Mouse (Mus musculus): ENCODE results near the gene Pam16. TPM values are rescaled to one million over a fixed set of nuclear protein-coding genes. Genes with fewer than 3 reads are reported as not detected.

The Pam16 gene
- polyA plus RNA-seq (2021; fragmentation: Nextera tagmentation): 281 and 319 TPM in 2 replicates
- long read RNA-seq, experiment 1, transcript Pam16-201 (5 exons, 596 nt): major isoform, 29 of 34 reads
- long read RNA-seq, experiment 1, partial matches to known transcripts: 1 of 34 reads
- long read RNA-seq, experiment 1, other reads (novel, unspliced or antisense): 3 of 34 reads
- long read RNA-seq, experiment 2, transcript Pam16-201 (5 exons, 596 nt): major isoform, 146 of 154 reads
- long read RNA-seq, experiment 2, partial matches to known transcripts: 0 of 154 reads
- long read RNA-seq, experiment 2, other reads (novel, unspliced or antisense): 8 of 154 reads

DNA sequence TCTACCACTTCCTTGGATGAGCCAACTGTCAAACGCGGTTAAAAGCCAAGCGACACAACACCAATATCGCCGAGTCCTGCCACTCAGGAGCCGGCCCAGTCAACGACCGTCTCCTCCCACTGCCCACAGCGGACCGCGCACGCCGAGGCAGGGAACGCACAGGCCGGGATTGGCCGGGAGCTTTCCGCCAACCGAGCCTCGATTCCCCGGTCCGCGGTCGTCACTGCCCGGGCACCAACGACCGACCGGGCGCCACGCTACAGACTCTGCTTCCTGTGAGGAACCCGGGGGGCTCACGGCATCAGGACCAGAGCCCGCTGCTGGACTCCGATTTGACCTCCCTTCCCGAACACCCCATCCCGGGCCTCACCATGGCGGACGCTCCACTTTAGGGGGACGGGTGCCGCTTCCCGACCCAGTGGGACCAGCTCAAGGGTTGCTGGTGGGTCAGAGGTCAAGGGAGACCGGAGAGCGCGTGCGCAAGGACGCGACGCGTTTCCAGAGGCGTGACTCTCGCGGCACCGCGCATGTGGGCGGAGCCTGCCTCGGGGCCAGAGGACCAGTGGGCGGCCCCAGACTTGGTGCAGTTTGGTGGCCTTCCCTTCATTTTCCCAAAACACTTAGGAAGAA is at the start of gene Pam16:
Gene Pam16, minus strand, starts transcription at position 508 of the 630 bp plus-strand sequence.

DNA sequence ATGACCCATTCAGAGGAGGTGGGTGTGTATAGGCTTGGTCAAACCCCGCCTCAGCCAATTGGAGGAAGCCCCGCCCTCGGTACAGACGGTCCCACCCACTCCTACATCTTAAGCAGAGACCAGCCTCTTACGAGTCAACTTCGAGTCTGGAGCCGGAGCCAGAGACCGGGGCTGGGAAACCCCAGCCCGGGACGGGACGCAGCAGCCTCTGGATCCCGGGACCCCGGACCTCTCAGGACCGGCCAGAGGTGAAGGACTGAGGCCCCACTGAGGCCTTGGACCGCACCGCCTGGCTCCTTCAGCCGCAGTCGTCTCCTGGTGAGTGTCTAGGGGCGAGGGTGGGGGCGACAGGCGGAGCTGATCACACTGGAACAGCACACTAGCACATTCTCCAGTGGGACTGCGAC is 15.0 kb upstream of the Pam16 start, which contains the start of the genes Vasn and Dnaja3:
Gene Vasn, plus strand, starts transcription at position 111 of the 407 bp plus-strand sequence.
Gene Dnaja3, plus strand, starts transcription at position 159 of the 407 bp plus-strand sequence.

DNA sequence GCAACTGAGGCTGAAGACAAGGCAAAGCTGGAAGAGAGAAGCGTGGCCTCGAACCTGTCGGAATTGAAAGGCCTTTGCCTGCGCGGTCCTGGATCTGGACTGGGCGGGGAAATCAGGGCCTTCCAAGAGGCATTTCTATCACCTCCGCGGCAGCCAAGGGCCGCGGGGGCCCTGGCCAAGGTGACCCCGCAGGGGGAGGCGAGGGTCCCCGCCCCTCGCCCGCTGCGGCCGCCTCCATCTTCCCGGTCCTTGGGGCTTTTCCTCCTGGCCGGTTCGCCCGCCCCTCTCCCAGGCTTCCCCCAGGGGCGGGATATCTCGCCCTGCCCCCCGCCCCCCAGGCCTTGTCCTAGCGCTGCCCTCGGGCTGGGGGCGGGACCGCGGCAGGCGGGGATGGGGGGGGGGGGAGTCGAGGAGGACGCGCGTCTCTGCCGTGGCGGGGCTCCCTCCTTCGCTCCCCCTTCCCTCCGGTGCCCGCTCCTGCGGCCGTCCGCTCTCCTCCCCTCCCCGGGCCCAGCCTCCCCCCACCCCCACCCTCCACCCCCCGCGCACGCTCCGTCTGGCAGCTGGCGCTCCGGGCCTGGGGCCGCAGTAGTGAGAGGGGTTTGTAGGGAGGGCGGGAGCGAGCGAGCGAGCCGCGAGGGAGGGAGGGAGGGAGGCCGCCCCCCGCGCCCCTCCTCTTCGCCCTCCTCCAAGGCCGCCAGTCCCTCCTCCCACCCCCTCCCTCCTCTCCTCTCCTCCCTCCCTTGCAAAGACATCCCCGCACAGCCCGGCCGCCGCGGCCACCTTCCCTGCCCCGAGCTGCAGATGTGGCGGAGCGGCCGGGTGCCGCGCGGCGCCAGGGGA is 30.6 kb downstream of the Pam16 start, which contains the start of gene Glis2:
Gene Glis2, plus strand, starts transcription at position 743 of the 843 bp plus-strand sequence.

Other genes starting within 250 kb of the Pam16 start
- 5.3 and 8.5 TPM in 2 replicates for gene Adcy9, start 204.5 kb downstream of the Pam16 start, polyA plus RNA-seq (2021; fragmentation: Nextera tagmentation)
- 2.8 and 4.4 TPM in 2 replicates for gene Srl, start 83.2 kb downstream of the Pam16 start, polyA plus RNA-seq (2021; fragmentation: Nextera tagmentation)
- 0.53 and 0.94 TPM in 2 replicates for gene Tfap4, start 65.1 kb downstream of the Pam16 start, polyA plus RNA-seq (2021; fragmentation: Nextera tagmentation)
- 1.1 and 1.5 TPM in 2 replicates for gene Glis2, start 30.3 kb downstream of the Pam16 start, polyA plus RNA-seq (2021; fragmentation: Nextera tagmentation)
- gene Vasn, start 15.0 kb upstream of the Pam16 start, polyA plus RNA-seq (2021; fragmentation: Nextera tagmentation): 2.8 and 3.0 TPM in 2 replicates
- 57.6 and 77.4 TPM in 2 replicates for gene Dnaja3, start 15.0 kb upstream of the Pam16 start, polyA plus RNA-seq (2021; fragmentation: Nextera tagmentation)
- 28.4 and 29.8 TPM in 2 replicates for gene Coro7, start 54.8 kb upstream of the Pam16 start, polyA plus RNA-seq (2021; fragmentation: Nextera tagmentation)
- gene Nmral1, start 94.4 kb upstream of the Pam16 start, polyA plus RNA-seq (2021; fragmentation: Nextera tagmentation): 22.5 and 27.7 TPM in 2 replicates
- gene Hmox2, start 101.4 kb upstream of the Pam16 start, polyA plus RNA-seq (2021; fragmentation: Nextera tagmentation): 163 and 171 TPM in 2 replicates
- gene Cdip1, start 165.3 kb upstream of the Pam16 start, polyA plus RNA-seq (2021; fragmentation: Nextera tagmentation): 157 and 190 TPM in 2 replicates
- not detected in 2 replicates for gene 4930562C15Rik, start 210.4 kb upstream of the Pam16 start, polyA plus RNA-seq (2021; fragmentation: Nextera tagmentation)

Measured in left cerebral cortex, adult 6 months (tissue).